Mouse (Mus musculus): ENCODE measurements at regions not wholly inside any gene's neighbourhood (a gene's known extent, or its start where the extent isn't known, plus 50 kb on each side); places are given as distances from the start of the nearest gene placed in this dataset.

GRCm38 (mm10) chr6:147833501-147833900, 213.6 kb upstream of the Far2 start:
- no peak for DNase-seq

- no peak for DNase-seq
Measured at GRCm38 (mm10) chr6:147838846-147839245, 208.2 kb upstream of the Far2 start.

GRCm38 (mm10) chr6:147849988-147850387, 197.1 kb upstream of the Far2 start:
- no peak for DNase-seq

- DNase-seq = no peak
Measured at GRCm38 (mm10) chr6:147861116-147861515, 185.9 kb upstream of the Far2 start.

GRCm38 (mm10) chr6:147871033-147871432, 176.0 kb upstream of the Far2 start:
- DNase-seq = no peak

GRCm38 (mm10) chr6:147873173-147873572, 173.9 kb upstream of the Far2 start:
- DNase-seq = no peak

- DNase-seq = no peak
Measured at GRCm38 (mm10) chr6:147878485-147878884, 168.6 kb upstream of the Far2 start.

GRCm38 (mm10) chr6:147885902-147886301, 161.2 kb upstream of the Far2 start:
- no peak for DNase-seq

- DNase-seq = no peak
Measured at GRCm38 (mm10) chr6:147919697-147920096, 127.4 kb upstream of the Far2 start.

GRCm38 (mm10) chr6:147921091-147921490, 126.0 kb upstream of the Far2 start:
- no peak for DNase-seq

GRCm38 (mm10) chr6:147922506-147922905, 124.6 kb upstream of the Far2 start:
- no peak for DNase-seq

GRCm38 (mm10) chr6:147923246-147923645, 123.8 kb upstream of the Far2 start:
- no peak for DNase-seq

- DNase-seq = no peak
Measured at GRCm38 (mm10) chr6:147928951-147929350, 118.1 kb upstream of the Far2 start.

- DNase-seq = no peak
Measured at GRCm38 (mm10) chr6:147944020-147944419, 103.0 kb upstream of the Far2 start.

GRCm38 (mm10) chr6:147944940-147945676, 102.0 kb upstream of the Far2 start:
- DNase-seq = no peak

- DNase-seq = no peak
Measured at GRCm38 (mm10) chr6:147947997-147948396, 99.1 kb upstream of the Far2 start.

- DNase-seq = no peak
Measured at GRCm38 (mm10) chr6:147951642-147952041, 95.4 kb upstream of the Far2 start.

GRCm38 (mm10) chr6:147953058-147953679, 93.9 kb upstream of the Far2 start:
- DNase-seq = no peak

GRCm38 (mm10) chr6:147953753-147954152, 93.3 kb upstream of the Far2 start:
- no peak for DNase-seq

- DNase-seq = no peak
Measured at GRCm38 (mm10) chr6:147954253-147954652, 92.8 kb upstream of the Far2 start.

GRCm38 (mm10) chr6:147954967-147955830, 91.9 kb upstream of the Far2 start:
- no peak for DNase-seq

- DNase-seq = no peak
Measured at GRCm38 (mm10) chr6:147964739-147965138, 82.3 kb upstream of the Far2 start.

GRCm38 (mm10) chr6:147970162-147970608, 76.9 kb upstream of the Far2 start:
- DNase-seq = no peak

GRCm38 (mm10) chr6:147972552-147972951, 74.5 kb upstream of the Far2 start:
- no peak for DNase-seq
